Mouse (Mus musculus) brown adipose tissue, adult 24 weeks (tissue): ENCODE measurements around the gene Mrpl24. TPM values are rescaled to one million over a fixed set of nuclear protein-coding genes. Genes with fewer than 3 reads are reported as not detected.
A peak's percentile ranks its signal among the peaks of the same experiment; 100 is the strongest.

ENCODE experiments used
- H3K27ac ChIP-seq: fragments of 200-500 bp; replicated peaks from 2 replicates; pipeline ENCODE4 v1.5.1; 2012; ENCODE audit warnings: low read depth, mild to moderate bottlenecking, low read length
- H3K4me1 ChIP-seq: fragments of 200-500 bp; 2 replicates; pipeline ENCODE4 v1.6.1; 2012; ENCODE audit warnings: low read length, mixed read lengths; ENCODE audit not compliant: control insufficient read depth, insufficient read depth, insufficient read length
- H3K4me3 ChIP-seq: fragments of 200-500 bp; 2 replicates; pipeline ENCODE4 v1.5.1; 2012; ENCODE audit warnings: low read depth, mild to moderate bottlenecking, low read length, moderate library complexity; ENCODE audit not compliant: insufficient read depth
- polyA plus RNA-seq: library from polyadenylated mRNA; stranded (reverse); fragments of >200 nt; gene quantifications from 2 replicates; pipeline ENCODE4 v1.2.4, GENCODE M21; 2012; ENCODE audit not compliant: missing spikeins, insufficient read depth, insufficient read length

Mrpl24 gene
- polyA plus RNA-seq, 1 experiment, result 158 TPM

- no peaks in the 10 kb centered on the region for H3K4me1 ChIP-seq
- peak overlapping the region; percentile 91 for H3K27ac ChIP-seq
- peak overlapping the region; percentile 80 for H3K4me3 ChIP-seq
Observed at GRCm38 (mm10) chr3:87971489-87972202, 52.3 kb downstream of the Mrpl24 start.

GRCm38 (mm10) chr3:87972203-87972664 is 52.9 kb downstream of the Mrpl24 start:
- no peaks in the 10 kb centered on the region for H3K4me1 ChIP-seq
- peak overlapping the region; percentile 91 for H3K27ac ChIP-seq
- H3K4me3 ChIP-seq, result peak overlapping the region; percentile 80

- H3K4me3 ChIP-seq, result peak overlapping the region; percentile 80
- no peaks in the 10 kb centered on the region for H3K4me1 ChIP-seq
- H3K27ac ChIP-seq, result peak overlapping the region; percentile 91
Observed at GRCm38 (mm10) chr3:87972776-87973175, 53.5 kb downstream of the Mrpl24 start.

Other genes with a start within 250 kb of the Mrpl24 start
- 0.38 TPM in 1 of 2 replicates, not detected in the other for gene Lrrc71, start 170.9 kb upstream of the Mrpl24 start, polyA plus RNA-seq
- gene Ntrk1, start 124.3 kb upstream of the Mrpl24 start, polyA plus RNA-seq, result not detected in 2 replicates
- gene Insrr, start 122.6 kb upstream of the Mrpl24 start, polyA plus RNA-seq, result not detected in 2 replicates
- gene Pear1, start 95.2 kb upstream of the Mrpl24 start, polyA plus RNA-seq, result 2.7 and 4.0 TPM in 2 replicates
- gene Sh2d2a, start 72.8 kb upstream of the Mrpl24 start, polyA plus RNA-seq, result not detected in 2 replicates
- gene Prcc, start 33.9 kb upstream of the Mrpl24 start, polyA plus RNA-seq, result 25.6 and 28.7 TPM in 2 replicates
- gene Hdgf, start 13.2 kb upstream of the Mrpl24 start, polyA plus RNA-seq, result 178 and 215 TPM in 2 replicates
- 6.7 and 7.9 TPM in 2 replicates for gene Isg20l2, start 10.8 kb downstream of the Mrpl24 start, polyA plus RNA-seq
- 4.5 and 6.7 TPM in 2 replicates for gene Rrnad1, start 11.2 kb downstream of the Mrpl24 start, polyA plus RNA-seq
- gene Crabp2, start 29.2 kb downstream of the Mrpl24 start, polyA plus RNA-seq, result not detected in 2 replicates
- 7.6 and 8.4 TPM in 2 replicates for gene Nes, start 51.6 kb downstream of the Mrpl24 start, polyA plus RNA-seq
- gene Bcan, start 80.7 kb downstream of the Mrpl24 start, polyA plus RNA-seq, result not detected in 2 replicates
- not detected in 2 replicates for gene Hapln2, start 108.1 kb downstream of the Mrpl24 start, polyA plus RNA-seq
- gene Gpatch4, start 123.6 kb downstream of the Mrpl24 start, polyA plus RNA-seq, result 11.0 and 13.9 TPM in 2 replicates
- 152 and 153 TPM in 2 replicates for gene Naxe, start 139.0 kb downstream of the Mrpl24 start, polyA plus RNA-seq
- gene Ttc24, start 158.8 kb downstream of the Mrpl24 start, polyA plus RNA-seq, result not detected in 2 replicates
- gene Iqgap3, start 162.5 kb downstream of the Mrpl24 start, polyA plus RNA-seq, result 1.1 TPM in 1 of 2 replicates, not detected in the other
- 34.8 and 50.0 TPM in 2 replicates for gene Mef2d, start 222.9 kb downstream of the Mrpl24 start, polyA plus RNA-seq